Mouse (Mus musculus): ENCODE results near the gene Esr2.

DNA sequence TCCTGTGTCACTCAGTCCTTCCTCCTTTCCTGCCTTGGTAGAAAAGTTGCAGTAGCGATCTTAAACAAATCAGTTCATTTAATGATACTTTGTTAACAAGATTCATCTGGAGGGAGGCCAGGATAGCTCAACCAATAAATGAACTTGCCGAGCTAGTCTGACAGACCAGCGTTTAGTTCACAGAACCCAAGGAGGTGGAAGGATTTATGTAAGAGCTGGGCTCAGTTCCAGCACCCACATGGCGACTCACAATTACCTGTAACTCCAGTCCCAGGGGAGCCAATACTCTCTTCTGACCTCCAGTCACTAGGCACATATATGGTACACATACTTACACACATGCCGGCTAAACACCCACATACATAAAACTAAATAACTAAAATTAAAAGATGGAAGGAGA, 2.0 kb upstream of the Esr2 start:
- TF ChIP-seq CTCF (IDR thresholded peaks at IDR 0.05; ENCODE audit: insufficient read depth, low read length) (no peak), POLR2A (IDR thresholded peaks at IDR 0.05; ENCODE audit: borderline replicate concordance, extremely low read depth, low read depth, low read length) (no peak)

All from lung, adult 2 months (tissue).